Mouse (Mus musculus) G1E (cell line): ENCODE data around the gene Srebf1.

ENCODE experiments used
- CTCF ChIP-seq: IDR thresholded peaks from 2 replicates; pipeline ENCODE4 v1.5.1; 2012; ENCODE audit warnings: low read depth, low read length, inconsistent platforms, mixed read lengths
- GATA1 ChIP-seq: IDR thresholded peaks from 2 replicates; pipeline ENCODE4 v1.6.1; 2012; ENCODE audit warnings: borderline replicate concordance, low read length, inconsistent platforms, mixed read lengths
- TAL1 ChIP-seq: conservative IDR thresholded peaks from 2 replicates; pipeline ENCODE4 v1.6.1; 2012; ENCODE audit warnings: low read depth, low read length, inconsistent platforms, mixed read lengths

- TF ChIP-seq CTCF (no peak), GATA1 (no peak), TAL1 (no peak)
Observed at GRCm38 (mm10) chr11:60222085-60222468, 304 bp downstream of the Srebf1 start.
